Mouse (Mus musculus): ENCODE measurements at regions not wholly inside any gene's neighbourhood (a gene's known extent, or its start where the extent isn't known, plus 50 kb on each side); places are given as distances from the start of the nearest gene placed in this dataset.
"Not testable (repeated sequence)": the region's sequence is repeated elsewhere in the genome, so short reads cannot be mapped to it uniquely, and the experiment has no call there.

DNA sequence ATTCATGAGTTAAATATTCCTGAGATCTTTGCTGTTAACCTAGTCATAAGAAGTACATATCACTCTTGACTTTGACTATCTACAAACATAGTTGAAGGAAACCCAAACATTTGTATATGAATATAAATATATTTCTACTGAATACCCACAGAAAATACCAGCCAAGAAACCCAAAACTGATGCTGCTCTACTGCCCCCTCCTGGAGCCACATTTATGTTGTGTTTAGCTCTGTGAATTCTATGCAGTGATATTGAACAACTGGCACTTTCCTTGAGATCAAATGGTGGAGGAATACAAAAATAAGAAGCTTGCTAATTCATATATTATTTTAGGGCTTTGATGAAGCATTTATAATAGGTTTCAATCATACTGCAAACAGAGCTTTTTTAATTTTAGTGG, 89.7 kb upstream of the Mageb16 start:
- peak; percentile 8 for DNase-seq

DNA sequence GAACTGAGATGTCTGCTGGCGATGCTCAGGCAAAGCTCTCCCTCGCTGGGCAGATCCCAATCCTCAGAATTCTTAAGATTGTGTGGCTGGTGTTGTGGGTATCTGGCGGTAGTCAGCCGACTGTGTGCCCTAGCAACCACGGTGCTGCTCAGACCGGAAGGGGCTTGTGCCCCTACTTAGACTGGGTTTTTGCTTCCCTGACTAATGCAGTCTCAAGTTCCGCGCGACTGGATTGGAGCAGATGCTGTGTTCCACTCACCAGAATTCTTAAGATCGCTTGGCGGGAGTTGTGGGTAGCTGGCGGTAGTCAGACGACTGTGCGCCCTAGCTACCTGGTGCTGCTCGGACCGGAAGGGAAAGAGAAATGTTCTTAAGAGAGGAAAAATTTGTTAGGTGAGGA, 87.4 kb upstream of the Mageb16 start:
- DNase-seq, result not testable (repeated sequence)

Data from adrenal gland, postnatal 10 days (tissue).